Mouse (Mus musculus) neural tube, embryonic 13.5 days (tissue): ENCODE measurements at regions not wholly inside any gene's neighbourhood (a gene's known extent, or its start where the extent isn't known, plus 50 kb on each side); places are given as distances from the start of the nearest gene placed in this dataset.

Experiments used
- ATAC-seq: fragments of 200-750 bp; cut with Nextera tagmentation; 2 replicates; pipeline ENCODE4 v1.8.0; 2017; ENCODE audit warnings: low read depth, mild to moderate bottlenecking, moderate TSS enrichment, moderate library complexity
- H3K27ac ChIP-seq: fragments of 300-500 bp; sonication (generic); replicated peaks from 2 replicates; pipeline ENCODE4 v1.5.1; 2015; ENCODE audit warnings: moderate library complexity, mild to moderate bottlenecking, inconsistent platforms
- H3K27me3 ChIP-seq: fragments of 300-500 bp; sonication (generic); 2 replicates; pipeline ENCODE4 v1.6.1; 2015; ENCODE audit warnings: mild to moderate bottlenecking, inconsistent platforms
- H3K36me3 ChIP-seq: fragments of 300-500 bp; sonication (generic); 2 replicates; pipeline ENCODE4 v1.6.1; 2015; ENCODE audit warnings: mild to moderate bottlenecking, inconsistent platforms
- H3K4me1 ChIP-seq: fragments of 300-500 bp; sonication (generic); replicated peaks from 2 replicates; pipeline ENCODE4 v1.6.1; 2015; ENCODE audit warnings: inconsistent platforms
- H3K4me2 ChIP-seq: fragments of 300-500 bp; sonication (generic); 2 replicates; pipeline ENCODE4 v1.6.1; 2015; ENCODE audit warnings: inconsistent platforms, mild to moderate bottlenecking, moderate library complexity
- H3K4me3 ChIP-seq: fragments of 300-500 bp; sonication (generic); 2 replicates; pipeline ENCODE4 v1.5.1; 2015; ENCODE audit warnings: mild to moderate bottlenecking, inconsistent platforms
- H3K9ac ChIP-seq: fragments of 300-500 bp; sonication (generic); 2 replicates; pipeline ENCODE4 v1.6.1; 2015; ENCODE audit warnings: moderate library complexity, mild to moderate bottlenecking, inconsistent platforms
- H3K9me3 ChIP-seq: fragments of 300-500 bp; sonication (generic); 2 replicates; pipeline ENCODE4 v1.6.1; 2016; ENCODE audit warnings: inconsistent platforms
- WGBS: fragments of 180-500 bp; shearing (Covaris S2); methylation state at CpG from one replicate; pipeline ENCODE4 v1.1.7; 2015; 5-methylcytosine and 5-hydroxymethylcytosine counted together

DNA sequence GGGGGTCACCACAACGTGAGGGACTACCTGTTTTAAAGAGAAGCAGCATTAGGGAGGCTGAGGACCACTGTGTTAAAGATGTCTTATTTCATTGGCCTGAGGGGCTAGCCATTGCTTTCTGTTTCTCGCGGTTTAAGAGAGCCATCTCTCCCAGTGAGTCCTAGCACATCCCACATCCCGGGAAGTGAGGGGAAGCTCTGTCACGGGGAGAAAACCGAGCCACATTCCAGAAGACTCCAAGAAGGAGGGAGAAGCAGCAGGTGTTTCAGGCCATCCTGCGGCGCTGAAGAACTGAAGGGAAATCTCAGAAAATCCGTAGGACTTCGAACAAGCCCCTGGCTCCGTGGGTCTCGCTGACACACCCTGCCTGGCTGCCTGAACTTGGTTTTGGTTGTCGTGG is 177.3 kb downstream of the Tfap2c start:
- H3K9ac ChIP-seq, result no peak overlapping the region
- H3K4me2 ChIP-seq, result no peak overlapping the region
- 6% methylated on average over 13 of the region's 13 CpGs for WGBS
- peaks cover 90% of the 10 kb centered on the region for H3K27me3 ChIP-seq
- no peak for ATAC-seq
- H3K9me3 ChIP-seq, result no peaks in the 10 kb centered on the region
- no peaks in the 10 kb centered on the region for H3K36me3 ChIP-seq
- no peak overlapping the region for H3K4me3 ChIP-seq
- H3K4me1 ChIP-seq, result peaks cover 25% of the 10 kb centered on the region
- H3K27ac ChIP-seq, result no peak overlapping the region

DNA sequence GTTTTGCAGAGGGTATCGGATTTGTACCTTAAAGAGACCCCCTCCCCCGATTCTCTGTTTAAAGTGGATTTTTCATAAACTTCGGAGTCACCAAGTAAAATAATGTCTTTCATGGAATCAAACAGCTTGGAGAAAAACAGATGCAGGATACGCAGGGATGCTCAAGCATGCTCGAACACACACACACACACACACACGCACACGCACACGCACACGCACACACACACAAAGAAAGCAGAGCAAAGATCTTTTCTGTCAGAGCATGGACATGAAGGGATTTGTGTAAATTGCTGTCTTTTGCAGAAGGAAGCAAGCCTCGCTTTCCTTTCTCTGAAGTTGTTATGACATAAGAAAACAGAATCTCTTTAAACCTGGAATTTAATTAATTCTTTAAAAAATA is 178.2 kb downstream of the Tfap2c start:
- no peak overlapping the region for H3K4me3 ChIP-seq
- peak overlapping the region; percentile 67 for H3K4me2 ChIP-seq
- no peak overlapping the region for H3K27ac ChIP-seq
- H3K9ac ChIP-seq, result no peak overlapping the region
- H3K9me3 ChIP-seq, result no peaks in the 10 kb centered on the region
- peaks cover 32% of the 10 kb centered on the region for H3K4me1 ChIP-seq
- no peaks in the 10 kb centered on the region for H3K36me3 ChIP-seq
- H3K27me3 ChIP-seq, result peaks cover 90% of the 10 kb centered on the region
- 6% methylated on average over 10 of the region's 10 CpGs for WGBS
- no peak for ATAC-seq

GRCm38 (mm10) chr2:172728240-172728821 is 178.9 kb downstream of the Tfap2c start:
- peak; percentile 93 for ATAC-seq
- Histone ChIP-seq H3K9ac (peak overlapping the region; percentile 49), H3K4me1 (peaks cover 32% of the 10 kb centered on the region), H3K36me3 (no peaks in the 10 kb centered on the region), H3K27me3 (peaks cover 90% of the 10 kb centered on the region), H3K4me2 (peak overlapping the region; percentile 67), H3K9me3 (no peaks in the 10 kb centered on the region), H3K4me3 (peak overlapping the region; percentile 36), H3K27ac (no peak overlapping the region)
- WGBS, result under 1% methylated on average over 53 of the region's 53 CpGs

GRCm38 (mm10) chr2:172729151-172729550 is 179.8 kb downstream of the Tfap2c start:
- Histone ChIP-seq H3K27ac (no peak overlapping the region), H3K4me3 (no peak overlapping the region), H3K4me1 (peaks cover 32% of the 10 kb centered on the region), H3K27me3 (peaks cover 90% of the 10 kb centered on the region), H3K9ac (no peak overlapping the region), H3K36me3 (no peaks in the 10 kb centered on the region), H3K9me3 (no peaks in the 10 kb centered on the region), H3K4me2 (no peak overlapping the region; the same call in 1 of the 2 replicates)
- 26% methylated on average over 4 of the region's 4 CpGs for WGBS
- ATAC-seq, result no peak

- Histone ChIP-seq H3K4me3 (no peak overlapping the region), H3K27ac (no peak overlapping the region), H3K4me2 (no peak overlapping the region), H3K9me3 (no peaks in the 10 kb centered on the region), H3K36me3 (no peaks in the 10 kb centered on the region), H3K4me1 (peaks cover 32% of the 10 kb centered on the region), H3K9ac (no peak overlapping the region), H3K27me3 (peaks cover 90% of the 10 kb centered on the region)
- 61% methylated on average over 9 of the region's 9 CpGs for WGBS
- no peak for ATAC-seq
Measured at GRCm38 (mm10) chr2:172729741-172730140, 180.3 kb downstream of the Tfap2c start.

- peak overlapping the region; percentile 34 for H3K4me2 ChIP-seq
- H3K36me3 ChIP-seq, result no peaks in the 10 kb centered on the region
- whole genome bisulfite sequencing, result 0% methylated on average over 18 of the region's 18 CpGs
- H3K4me1 ChIP-seq, result peaks cover 32% of the 10 kb centered on the region
- H3K4me3 ChIP-seq, result no peak overlapping the region
- H3K9me3 ChIP-seq, result no peaks in the 10 kb centered on the region
- H3K9ac ChIP-seq, result no peak overlapping the region
- no peak for ATAC-seq
- no peak overlapping the region for H3K27ac ChIP-seq
- H3K27me3 ChIP-seq, result peaks cover 92% of the 10 kb centered on the region
Measured at GRCm38 (mm10) chr2:172731408-172731807, 182.0 kb downstream of the Tfap2c start.

DNA sequence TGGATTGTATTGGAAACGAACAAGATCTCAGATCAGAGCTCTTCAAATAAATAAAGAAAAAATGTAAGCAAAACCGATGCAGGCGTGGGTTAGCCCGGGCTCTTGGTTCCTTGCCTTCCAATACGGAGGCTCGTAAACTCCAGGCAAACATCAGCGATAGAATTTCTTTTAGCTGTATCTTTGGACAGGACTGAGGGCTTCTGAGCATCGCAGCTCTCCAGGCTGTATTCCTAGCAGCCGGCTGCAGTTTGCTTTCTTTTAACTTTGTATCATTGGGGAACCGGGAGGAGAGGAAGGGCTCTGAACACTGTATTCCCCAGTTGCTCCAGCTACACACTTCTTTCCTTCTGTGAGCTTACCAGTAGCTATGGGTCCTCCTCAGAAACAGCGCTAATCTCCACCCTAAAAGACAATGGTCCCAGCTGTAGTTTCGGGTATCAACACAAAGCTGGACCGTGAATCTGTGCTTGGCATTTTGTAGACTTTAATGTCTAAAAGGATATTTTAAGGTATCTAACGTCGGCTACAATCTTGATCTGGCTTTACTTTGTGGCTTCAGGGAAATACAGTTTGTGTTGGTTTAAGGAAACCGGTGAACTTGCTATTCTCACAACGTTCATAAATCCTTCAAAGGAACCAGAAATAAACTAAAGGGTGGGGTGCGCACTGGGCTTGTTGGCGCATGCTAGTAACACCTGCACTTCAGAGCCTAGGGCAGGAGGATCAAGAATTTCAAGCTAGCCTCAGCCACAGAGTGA is 183.2 kb downstream of the Tfap2c start:
- H3K4me2 ChIP-seq, result no peak overlapping the region
- peaks cover 26% of the 10 kb centered on the region for H3K4me1 ChIP-seq
- H3K36me3 ChIP-seq, result no peaks in the 10 kb centered on the region
- peaks cover 92% of the 10 kb centered on the region for H3K27me3 ChIP-seq
- H3K9ac ChIP-seq, result no peak overlapping the region
- no peak for ATAC-seq
- no peak overlapping the region for H3K4me3 ChIP-seq
- no peaks in the 10 kb centered on the region for H3K9me3 ChIP-seq
- 4% methylated on average over 19 of the region's 19 CpGs for WGBS
- no peak overlapping the region for H3K27ac ChIP-seq

GRCm38 (mm10) chr2:172733403-172733995 is 184.1 kb downstream of the Tfap2c start:
- no peak overlapping the region for H3K9ac ChIP-seq

GRCm38 (mm10) chr2:172735621-172736020 is 186.2 kb downstream of the Tfap2c start:
- 20% methylated on average over 6 of the region's 6 CpGs for WGBS
- H3K4me2 ChIP-seq, result no peak overlapping the region

More at GRCm38 (mm10) chr2:172733403-172733995, 184.1 kb downstream of the Tfap2c start:
- H3K36me3 ChIP-seq, result no peaks in the 10 kb centered on the region
- H3K4me1 ChIP-seq, result peaks cover 17% of the 10 kb centered on the region
- H3K4me2 ChIP-seq, result no peak overlapping the region
- no peak overlapping the region for H3K4me3 ChIP-seq
- 5% methylated on average over 9 of the region's 9 CpGs for WGBS
- peaks cover 98% of the 10 kb centered on the region for H3K27me3 ChIP-seq
- H3K9me3 ChIP-seq, result no peaks in the 10 kb centered on the region
- no peak overlapping the region for H3K27ac ChIP-seq
- no peak for ATAC-seq

GRCm38 (mm10) chr2:172739041-172739491 is 189.7 kb downstream of the Tfap2c start:
- no peak overlapping the region for H3K4me2 ChIP-seq
- no peak for ATAC-seq
- H3K36me3 ChIP-seq, result no peaks in the 10 kb centered on the region
- no peak overlapping the region for H3K4me3 ChIP-seq
- 3% methylated on average over 11 of the region's 11 CpGs for WGBS
- H3K27me3 ChIP-seq, result peaks cover 92% of the 10 kb centered on the region
- no peaks in the 10 kb centered on the region for H3K9me3 ChIP-seq
- H3K4me1 ChIP-seq, result 0 out of 2 replicates have a peak, but pooled peaks cover 3% of the 10 kb centered on the region
- H3K27ac ChIP-seq, result no peak overlapping the region
- H3K9ac ChIP-seq, result no peak overlapping the region

More at GRCm38 (mm10) chr2:172735621-172736020, 186.2 kb downstream of the Tfap2c start:
- Histone ChIP-seq H3K36me3 (no peaks in the 10 kb centered on the region), H3K4me1 (peaks cover 16% of the 10 kb centered on the region), H3K9me3 (no peaks in the 10 kb centered on the region), H3K27me3 (peaks cover 98% of the 10 kb centered on the region), H3K4me3 (no peak overlapping the region), H3K9ac (no peak overlapping the region), H3K27ac (no peak overlapping the region)
- ATAC-seq, result no peak

- Histone ChIP-seq H3K4me2 (no peak overlapping the region), H3K9ac (no peak overlapping the region), H3K27ac (no peak overlapping the region), H3K36me3 (no peaks in the 10 kb centered on the region), H3K4me1 (0 out of 2 replicates have a peak, but pooled peaks cover 3% of the 10 kb centered on the region), H3K9me3 (no peaks in the 10 kb centered on the region), H3K27me3 (peaks cover 88% of the 10 kb centered on the region), H3K4me3 (no peak overlapping the region)
- whole genome bisulfite sequencing, result 5% methylated on average over 19 of the region's 19 CpGs
- no peak for ATAC-seq
Measured at GRCm38 (mm10) chr2:172739529-172739928, 190.1 kb downstream of the Tfap2c start.

DNA sequence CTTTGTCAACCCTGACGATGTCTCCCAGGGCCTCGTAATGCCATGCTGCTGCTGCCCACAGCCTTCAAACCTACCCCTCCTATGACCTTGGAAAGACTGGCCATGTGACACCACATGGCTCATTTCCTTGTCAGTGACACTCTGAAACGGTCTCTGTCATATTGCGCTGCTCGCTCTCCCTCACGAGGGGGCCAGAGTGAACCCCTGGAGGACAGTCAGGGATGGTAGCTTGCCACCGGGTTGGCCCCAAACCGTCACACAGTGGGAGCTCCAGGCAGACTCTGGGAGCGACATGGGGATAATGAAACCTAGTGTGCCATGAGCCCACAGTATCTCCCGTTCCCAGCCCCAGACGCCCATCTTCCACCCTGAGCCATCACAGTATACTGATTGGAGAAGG is 188.8 kb downstream of the Bmp7 start:
- 84% methylated on average over 11 of the region's 11 CpGs for WGBS
- Histone ChIP-seq H3K36me3 (no peaks in the 10 kb centered on the region), H3K27me3 (peaks cover 51% of the 10 kb centered on the region), H3K4me1 (peaks cover 16% of the 10 kb centered on the region), H3K9me3 (no peaks in the 10 kb centered on the region), H3K9ac (no peak overlapping the region), H3K4me2 (no peak overlapping the region), H3K4me3 (no peak overlapping the region), H3K27ac (no peak overlapping the region)
- ATAC-seq, result no peak; the same call in 1 of the 2 replicates
